Mouse (Mus musculus): Measurements from ENCODE around the gene Gsdma2. TPM values are rescaled to one million over a fixed set of nuclear protein-coding genes. Genes with fewer than 3 reads are reported as not detected.

Gsdma2 gene
- polyA plus RNA-seq, 2 experiments: not detected

DNA sequence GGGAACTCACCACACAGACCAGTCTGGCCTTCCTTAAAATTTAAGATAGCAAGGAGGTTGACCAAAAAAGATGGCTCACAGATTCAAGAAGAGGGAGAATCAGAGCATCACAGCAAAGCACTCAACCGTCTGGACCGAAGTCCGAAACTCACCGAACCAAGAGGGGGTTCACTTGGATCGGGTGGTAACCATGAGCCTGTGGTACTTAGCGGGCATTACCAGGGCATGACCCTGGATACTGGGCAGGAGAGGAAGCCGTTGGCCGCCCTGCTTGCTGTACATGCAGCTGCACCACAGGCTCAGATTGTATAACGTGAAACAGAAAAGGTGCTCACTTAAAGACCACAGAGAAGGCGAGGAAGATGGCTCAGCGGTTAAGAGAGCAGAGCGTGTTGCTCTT is 50.7 kb downstream of the Gsdma2 start:
- no peak for TF ChIP-seq CTCF (IDR thresholded peaks at IDR 0.05; ENCODE audit: low read depth)
- no peak for TF ChIP-seq EP300 (IDR thresholded peaks at IDR 0.05; ENCODE audit: low read depth)
- H3K4me2 ChIP-seq (ENCODE audit: low read depth): no peak overlapping the region
- H3K4me1 ChIP-seq (replicated peaks; ENCODE audit: control insufficient read depth in 2 of 2, insufficient read depth in 2 of 2, low read length in 1 of 2): no peaks in the 10 kb centered on the region
- no peak overlapping the region for H3K4me3 ChIP-seq (ENCODE audit: insufficient read depth in 1 of 2, low read depth in 2 of 2, low read length in 2 of 2)
- DNase-seq (ENCODE audit: low read depth in 3 of 3, low spot score in 3 of 3) (no peak), ATAC-seq (ENCODE audit: insufficient read depth) (no peak)
- no peaks in the 10 kb centered on the region for H3K27me3 ChIP-seq (ENCODE audit: control insufficient read depth, insufficient read depth, low read length)
- peaks cover 23% of the 10 kb centered on the region for H3K36me3 ChIP-seq (replicated peaks; ENCODE audit: control insufficient read depth, insufficient read depth, low read depth)
- 80% methylated on average over 12 of the region's 12 CpGs for WGBS (ENCODE audit: insufficient replicate concordance)
- H3K27ac ChIP-seq: no peak overlapping the region
- H3K9ac ChIP-seq (replicated peaks): no peak overlapping the region
- H3K9me3 ChIP-seq (ENCODE audit: control insufficient read depth, low read length): no peaks in the 10 kb centered on the region

DNA sequence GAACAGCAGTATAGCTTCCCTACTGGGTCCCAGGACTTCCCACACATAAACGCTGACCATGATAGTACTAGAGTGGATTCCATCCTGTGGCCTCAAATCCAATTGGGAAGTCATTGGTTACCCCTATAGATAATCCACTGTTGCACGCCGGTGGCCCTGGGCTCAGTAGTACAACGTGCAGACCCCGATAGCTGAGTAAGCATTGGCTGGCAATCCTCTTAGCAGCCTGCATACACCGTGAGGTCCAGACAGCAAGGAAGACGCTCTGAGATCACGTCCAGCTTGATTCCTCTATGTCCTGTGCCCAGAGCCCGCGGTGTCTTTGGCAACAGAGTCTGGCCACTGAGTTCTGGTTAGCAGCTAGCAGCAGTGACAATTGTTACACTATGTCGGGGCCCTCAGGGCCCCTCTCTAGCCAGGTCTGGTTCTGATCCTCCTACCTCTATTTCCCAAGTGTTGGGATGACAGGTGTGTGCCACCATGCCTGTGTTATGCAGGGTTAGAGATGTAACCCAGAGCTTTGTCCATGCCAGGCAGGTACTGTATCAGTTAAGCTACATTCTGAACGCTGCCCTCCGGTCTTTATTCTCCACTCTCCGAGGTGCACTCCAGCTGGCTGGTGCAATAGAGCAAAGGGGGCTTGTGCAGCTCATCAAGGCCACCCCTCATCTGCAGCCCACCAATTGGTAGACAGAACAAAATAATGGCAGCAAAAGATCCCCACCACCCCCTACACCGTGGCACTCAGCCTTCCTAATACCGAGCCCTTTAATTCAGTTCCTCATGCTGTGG is 52.5 kb downstream of the Gsdma2 start:
- ATAC-seq (ENCODE audit: insufficient read depth): no peak
- Histone ChIP-seq H3K4me3 (ENCODE audit: insufficient read depth in 1 of 2, low read depth in 2 of 2, low read length in 2 of 2) (no peak overlapping the region), H3K4me2 (ENCODE audit: low read depth) (no peak overlapping the region), H3K9ac (replicated peaks) (no peak overlapping the region), H3K27me3 (ENCODE audit: control insufficient read depth, insufficient read depth, low read length) (no peaks in the 10 kb centered on the region), H3K4me1 (replicated peaks; ENCODE audit: control insufficient read depth in 2 of 2, insufficient read depth in 2 of 2, low read length in 1 of 2) (no peaks in the 10 kb centered on the region), H3K27ac (no peak overlapping the region), H3K9me3 (ENCODE audit: control insufficient read depth, low read length) (no peaks in the 10 kb centered on the region), H3K36me3 (replicated peaks; ENCODE audit: control insufficient read depth, insufficient read depth, low read depth) (peaks cover 16% of the 10 kb centered on the region)
- no peak for DNase-seq (ENCODE audit: low read depth in 3 of 3, low spot score in 3 of 3)
- WGBS (ENCODE audit: insufficient replicate concordance): 74% methylated on average over 16 of the region's 16 CpGs
- TF ChIP-seq CTCF (IDR thresholded peaks at IDR 0.05; ENCODE audit: low read depth) (no peak), EP300 (IDR thresholded peaks at IDR 0.05; ENCODE audit: low read depth) (no peak)

DNA sequence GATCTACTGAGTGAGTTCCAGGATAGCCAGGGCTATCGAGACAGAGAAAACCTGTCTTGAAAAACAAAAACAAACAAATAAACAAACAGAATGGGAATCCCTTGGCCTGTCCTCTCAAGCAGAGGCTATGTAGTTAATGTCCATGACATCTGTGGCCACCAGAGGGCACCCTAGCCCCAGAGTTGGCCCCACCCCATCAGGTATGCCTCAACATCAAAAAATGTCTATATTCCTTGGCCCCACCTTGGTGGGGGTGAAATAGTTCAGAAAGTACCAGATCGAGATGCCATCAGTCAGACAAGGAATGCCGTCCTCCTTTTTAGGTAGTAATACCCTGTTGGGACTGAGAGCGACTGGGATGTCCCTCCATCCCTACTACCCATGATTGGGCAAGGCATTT is 53.4 kb downstream of the Gsdma2 start:
- peak; percentile 95 for TF ChIP-seq CTCF (IDR thresholded peaks at IDR 0.05; ENCODE audit: low read depth)
- no peak for TF ChIP-seq EP300 (IDR thresholded peaks at IDR 0.05; ENCODE audit: low read depth)

DNA sequence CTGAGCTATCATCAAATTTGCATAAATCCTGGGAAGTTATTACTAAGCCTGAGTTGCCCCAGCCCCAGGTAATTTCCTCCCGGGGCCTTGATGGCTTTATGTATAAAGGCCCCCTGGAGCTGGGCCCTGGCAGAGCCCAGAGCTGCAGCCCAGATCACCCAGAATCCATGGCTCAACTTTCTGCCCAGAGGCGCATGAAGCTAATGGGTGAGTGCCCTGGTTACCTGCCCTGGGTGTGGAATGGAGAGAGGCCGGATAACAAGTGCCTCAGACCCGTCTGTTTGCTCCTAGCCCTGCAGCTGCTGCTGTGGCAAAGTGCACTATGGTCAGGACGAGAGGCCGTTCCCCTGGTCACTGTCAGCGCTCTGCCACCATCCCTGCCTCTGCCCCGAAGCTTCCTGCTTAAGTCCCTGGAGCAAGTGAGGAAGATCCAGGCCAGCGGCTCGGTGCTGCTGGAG is 54.7 kb downstream of the Gsdma2 start, which contains the start of gene Csf3:
Gene Csf3, plus strand, starts transcription at position 51 of the 458 bp plus-strand sequence.
- no peaks in the 10 kb centered on the region for H3K4me1 ChIP-seq (replicated peaks; ENCODE audit: control insufficient read depth in 2 of 2, insufficient read depth in 2 of 2, low read length in 1 of 2)
- no peak within 1 kb of the TSS for H3K4me3 ChIP-seq (ENCODE audit: insufficient read depth in 1 of 2, low read depth in 2 of 2, low read length in 2 of 2)
- H3K27me3 ChIP-seq (ENCODE audit: control insufficient read depth, insufficient read depth, low read length): no peaks in the 10 kb centered on the region
- ATAC-seq (ENCODE audit: insufficient read depth): no peak
- no peak within 1 kb of the TSS for H3K27ac ChIP-seq
- H3K9me3 ChIP-seq (ENCODE audit: control insufficient read depth, low read length): no peaks in the 10 kb centered on the region
- H3K36me3 ChIP-seq (replicated peaks; ENCODE audit: control insufficient read depth, insufficient read depth, low read depth): no peaks in the 10 kb centered on the region; the same call in none of the 2 replicates
- TF ChIP-seq CTCF (IDR thresholded peaks at IDR 0.05; ENCODE audit: low read depth) (no peak), EP300 (IDR thresholded peaks at IDR 0.05; ENCODE audit: low read depth) (no peak)
- no peak within 1 kb of the TSS for H3K9ac ChIP-seq (replicated peaks)
- no peak within 1 kb of the TSS for H3K4me2 ChIP-seq (ENCODE audit: low read depth)
- DNase-seq (ENCODE audit: low read depth in 3 of 3, low spot score in 3 of 3): no peak
- WGBS (ENCODE audit: insufficient replicate concordance): 63% methylated on average over 10 of the region's 10 CpGs

More for the DNA sequence above, 53.4 kb downstream of the Gsdma2 start:
- no peak overlapping the region for H3K27ac ChIP-seq
- H3K9ac ChIP-seq (replicated peaks): no peak overlapping the region
- 22% methylated on average over 4 of the region's 4 CpGs for WGBS (ENCODE audit: insufficient replicate concordance)
- no peaks in the 10 kb centered on the region for H3K4me1 ChIP-seq (replicated peaks; ENCODE audit: control insufficient read depth in 2 of 2, insufficient read depth in 2 of 2, low read length in 1 of 2)
- peak; percentile 61; the same call in 1 of the 2 replicates for ATAC-seq (ENCODE audit: insufficient read depth)
- DNase-seq (ENCODE audit: low read depth in 3 of 3, low spot score in 3 of 3): peak; percentile 35 to 50 (median 37)
- H3K36me3 ChIP-seq (replicated peaks; ENCODE audit: control insufficient read depth, insufficient read depth, low read depth): peaks cover 8% of the 10 kb centered on the region
- H3K27me3 ChIP-seq (ENCODE audit: control insufficient read depth, insufficient read depth, low read length): no peaks in the 10 kb centered on the region
- H3K9me3 ChIP-seq (ENCODE audit: control insufficient read depth, low read length): no peaks in the 10 kb centered on the region
- no peak overlapping the region for H3K4me2 ChIP-seq (ENCODE audit: low read depth)
- no peak overlapping the region for H3K4me3 ChIP-seq (ENCODE audit: insufficient read depth in 1 of 2, low read depth in 2 of 2, low read length in 2 of 2)

DNA sequence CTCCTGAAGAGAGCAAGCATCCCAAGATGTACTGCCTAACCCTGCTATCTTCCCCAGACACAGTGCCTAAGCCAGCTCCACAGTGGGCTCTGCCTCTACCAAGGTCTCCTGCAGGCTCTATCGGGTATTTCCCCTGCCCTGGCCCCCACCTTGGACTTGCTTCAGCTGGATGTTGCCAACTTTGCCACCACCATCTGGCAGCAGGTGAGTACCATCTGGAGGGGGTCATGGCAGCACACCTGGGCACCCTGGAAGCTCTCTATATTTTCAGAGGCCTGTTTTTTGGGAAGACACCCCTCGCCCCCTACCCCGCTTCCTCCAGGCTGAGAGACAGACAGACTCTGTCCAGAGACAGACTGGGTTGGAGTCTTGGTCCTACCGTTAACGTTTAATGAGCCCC is 55.8 kb downstream of the Gsdma2 start:
- H3K9ac ChIP-seq (replicated peaks): no peak overlapping the region
- H3K4me1 ChIP-seq (replicated peaks; ENCODE audit: control insufficient read depth in 2 of 2, insufficient read depth in 2 of 2, low read length in 1 of 2): no peaks in the 10 kb centered on the region
- DNase-seq (ENCODE audit: low read depth in 3 of 3, low spot score in 3 of 3): no peak
- TF ChIP-seq CTCF (IDR thresholded peaks at IDR 0.05; ENCODE audit: low read depth): no peak
- TF ChIP-seq EP300 (IDR thresholded peaks at IDR 0.05; ENCODE audit: low read depth): no peak
- WGBS (ENCODE audit: insufficient replicate concordance): 55% methylated on average over 5 of the region's 5 CpGs
- H3K4me2 ChIP-seq (ENCODE audit: low read depth): no peak overlapping the region
- no peak for ATAC-seq (ENCODE audit: insufficient read depth)
- H3K4me3 ChIP-seq (ENCODE audit: insufficient read depth in 1 of 2, low read depth in 2 of 2, low read length in 2 of 2): no peak overlapping the region
- no peak overlapping the region for H3K27ac ChIP-seq
- peaks cover 3% of the 10 kb centered on the region for H3K36me3 ChIP-seq (replicated peaks; ENCODE audit: control insufficient read depth, insufficient read depth, low read depth)
- no peaks in the 10 kb centered on the region for H3K27me3 ChIP-seq (ENCODE audit: control insufficient read depth, insufficient read depth, low read length)
- no peaks in the 10 kb centered on the region for H3K9me3 ChIP-seq (ENCODE audit: control insufficient read depth, low read length)
